Mouse (Mus musculus) testis, adult 2 months (tissue): ENCODE results near the gene Lmf2.

Experiments
- CTCF ChIP-seq: fragments of 200-500 bp; IDR thresholded peaks from 2 replicates; pipeline ENCODE4 v1.5.1; 2012; ENCODE audit warnings: low read depth, mild to moderate bottlenecking, inconsistent platforms, low read length, moderate library complexity; ENCODE audit not compliant: control insufficient read depth, insufficient read depth, insufficient replicate concordance
- POLR2A ChIP-seq: fragments of 200-500 bp; IDR thresholded peaks from 2 replicates; pipeline ENCODE4 v1.6.1; 2012; ENCODE audit warnings: low read depth, mild to moderate bottlenecking, inconsistent platforms, low read length, moderate library complexity; ENCODE audit not compliant: control insufficient read depth

DNA sequence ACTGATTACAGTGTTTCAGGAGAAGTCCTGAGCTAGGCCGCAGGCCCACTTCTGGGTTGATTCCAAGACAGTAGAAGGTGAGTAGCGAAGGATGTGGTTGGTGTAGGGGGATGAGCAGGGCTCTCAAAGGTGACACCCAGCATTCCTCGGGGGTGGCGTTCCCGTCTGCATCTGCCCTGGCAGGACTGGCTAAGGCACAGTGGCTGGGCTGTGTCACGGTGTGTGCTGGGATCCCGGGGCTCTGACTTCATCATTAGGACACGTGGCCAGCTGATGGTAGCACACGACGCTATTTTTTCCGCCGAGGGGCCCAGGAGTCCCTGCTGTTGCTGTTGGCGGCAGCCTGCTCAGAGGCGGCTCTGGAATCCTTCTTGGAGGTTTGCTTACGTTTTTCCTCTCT, 4.2 kb downstream of the Lmf2 start:
- TF ChIP-seq CTCF (no peak), POLR2A (no peak)
